Mouse (Mus musculus) kidney, embryonic 14.5 days (tissue): ENCODE measurements at regions not wholly inside any gene's neighbourhood (a gene's known extent, or its start where the extent isn't known, plus 50 kb on each side); places are given as distances from the start of the nearest gene placed in this dataset.

Experiments
- ATAC-seq: fragments of 200-750 bp; cut with Nextera tagmentation; 2 replicates; pipeline ENCODE4 v1.8.0; 2017; ENCODE audit warnings: moderate number of reproducible peaks, mild to moderate bottlenecking, moderate TSS enrichment, moderate library complexity; ENCODE audit not compliant: low FRiP score, low TSS enrichment
- H3K27ac ChIP-seq: fragments of 300-500 bp; sonication (generic); 2 replicates; pipeline ENCODE4 v1.5.1; 2014; ENCODE audit warnings: low read depth, mild to moderate bottlenecking, low read length, moderate library complexity, mixed read lengths
- H3K27me3 ChIP-seq: fragments of 300-500 bp; sonication (generic); 2 replicates; pipeline ENCODE4 v1.6.1; 2014; ENCODE audit warnings: mild to moderate bottlenecking, low read length; ENCODE audit not compliant: control insufficient read depth, insufficient read depth
- H3K36me3 ChIP-seq: fragments of 300-500 bp; sonication (generic); 2 replicates; pipeline ENCODE4 v1.6.1; 2014; ENCODE audit warnings: low read length, mixed read lengths; ENCODE audit not compliant: control insufficient read depth, insufficient read depth
- H3K4me1 ChIP-seq: fragments of 300-500 bp; sonication (generic); 2 replicates; pipeline ENCODE4 v1.6.1; 2014; ENCODE audit warnings: low read length, mixed read lengths; ENCODE audit not compliant: control insufficient read depth, insufficient read depth
- H3K4me2 ChIP-seq: fragments of 300-500 bp; sonication (generic); replicated peaks from 2 replicates; pipeline ENCODE4 v1.6.1; 2014; ENCODE audit warnings: low read depth, mild to moderate bottlenecking, low read length
- H3K4me3 ChIP-seq: fragments of 300-500 bp; sonication (generic); 2 replicates; pipeline ENCODE4 v1.5.1; 2014; ENCODE audit warnings: mild to moderate bottlenecking, low read length
- H3K9ac ChIP-seq: fragments of 300-500 bp; sonication (generic); 2 replicates; pipeline ENCODE4 v1.6.1; 2014; ENCODE audit warnings: low read depth, mild to moderate bottlenecking, low read length, moderate library complexity
- H3K9me3 ChIP-seq: fragments of 300-500 bp; sonication (generic); 2 replicates; pipeline ENCODE4 v1.6.1; 2016; ENCODE audit warnings: low read length; ENCODE audit not compliant: control insufficient read depth
- WGBS: fragments of 180-500 bp; shearing (Covaris S2); extraction: QIAGEN DNeasy Blood & Tissue Kit; methylation state at CpG from one replicate; pipeline ENCODE4 v1.1.7; 2014; 5-methylcytosine and 5-hydroxymethylcytosine counted together

- no peak overlapping the region for H3K4me3 ChIP-seq
- no peaks in the 10 kb centered on the region for H3K9me3 ChIP-seq
- H3K36me3 ChIP-seq, result no peaks in the 10 kb centered on the region
- no peak overlapping the region for H3K27ac ChIP-seq
- H3K4me2 ChIP-seq, result no peak overlapping the region
- no peaks in the 10 kb centered on the region for H3K4me1 ChIP-seq
- no peak overlapping the region for H3K9ac ChIP-seq
- no peak for ATAC-seq
- WGBS, result 54% methylated on average over 2 of the region's 2 CpGs
- no peaks in the 10 kb centered on the region for H3K27me3 ChIP-seq
Measured at GRCm38 (mm10) chr9:113146571-113146970, 561.5 kb downstream of the Pdcd6ip start.

GRCm38 (mm10) chr9:113145036-113145435 is 563.0 kb downstream of the Pdcd6ip start:
- WGBS, result 84% methylated on average over 2 of the region's 2 CpGs
- H3K27me3 ChIP-seq, result no peaks in the 10 kb centered on the region
- no peaks in the 10 kb centered on the region for H3K36me3 ChIP-seq
- no peak overlapping the region for H3K9ac ChIP-seq
- H3K4me1 ChIP-seq, result no peaks in the 10 kb centered on the region
- H3K4me2 ChIP-seq, result no peak overlapping the region
- H3K9me3 ChIP-seq, result no peaks in the 10 kb centered on the region
- H3K27ac ChIP-seq, result no peak overlapping the region
- no peak overlapping the region for H3K4me3 ChIP-seq
- no peak for ATAC-seq

DNA sequence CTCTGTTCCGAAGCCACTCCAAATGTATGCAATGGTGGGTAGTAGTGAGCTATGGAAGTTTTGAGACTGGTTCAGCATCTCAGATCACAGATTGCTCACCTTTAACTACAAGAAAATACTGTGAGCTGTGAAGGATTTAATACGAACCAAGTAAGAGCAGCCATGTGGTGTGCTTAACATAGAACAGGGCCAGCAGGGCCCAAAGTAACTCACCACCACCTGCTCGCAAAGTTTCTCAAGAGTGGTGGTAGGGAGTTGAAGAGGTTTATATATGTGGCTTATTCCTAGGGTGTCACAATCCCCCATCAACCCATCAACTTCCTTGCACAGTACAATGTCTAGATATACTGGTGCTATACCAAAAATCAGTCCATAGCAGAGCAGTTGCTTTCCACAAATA is 573.4 kb downstream of the Pdcd6ip start:
- no peaks in the 10 kb centered on the region for H3K9me3 ChIP-seq
- H3K4me1 ChIP-seq, result no peaks in the 10 kb centered on the region
- H3K27me3 ChIP-seq, result no peaks in the 10 kb centered on the region
- WGBS, result 95% methylated on average over 3 of the region's 3 CpGs
- no peak overlapping the region for H3K4me2 ChIP-seq
- ATAC-seq, result no peak
- H3K4me3 ChIP-seq, result no peak overlapping the region
- H3K36me3 ChIP-seq, result no peaks in the 10 kb centered on the region
- no peak overlapping the region for H3K27ac ChIP-seq
- no peak overlapping the region for H3K9ac ChIP-seq

DNA sequence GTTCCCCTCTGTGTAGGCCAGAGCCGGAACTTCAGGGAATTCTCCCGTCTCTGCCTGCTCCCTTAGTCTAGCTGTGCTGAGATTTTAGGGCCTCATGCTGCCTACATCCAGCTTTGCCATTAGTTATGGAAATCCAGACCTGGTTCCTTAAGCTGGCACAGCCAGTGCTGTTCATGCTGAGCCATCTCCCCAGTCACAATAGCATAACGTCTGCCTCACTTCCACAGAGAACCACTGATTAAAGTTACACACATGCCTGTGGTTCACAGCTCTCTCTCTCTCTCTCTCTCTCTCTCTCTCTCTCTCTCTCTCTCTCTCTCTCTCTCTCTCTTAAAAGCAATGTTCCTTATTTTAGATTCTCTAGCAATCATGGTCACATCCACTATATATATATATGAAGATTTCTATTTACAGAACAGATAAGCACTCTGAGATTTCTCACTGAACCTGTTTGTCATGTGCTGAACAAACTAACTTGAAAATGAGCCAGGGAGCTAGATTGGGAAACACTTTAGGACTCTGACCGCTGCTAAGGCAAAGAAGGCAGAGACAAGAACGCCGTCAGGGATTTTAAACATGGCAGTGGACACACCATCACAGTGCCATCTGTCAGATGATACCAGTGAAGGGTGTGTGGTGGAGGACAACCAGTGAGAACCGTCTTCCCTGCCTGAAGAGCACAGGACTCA is 584.9 kb downstream of the Pdcd6ip start:
- 83% methylated on average over 7 of the region's 7 CpGs for WGBS

DNA sequence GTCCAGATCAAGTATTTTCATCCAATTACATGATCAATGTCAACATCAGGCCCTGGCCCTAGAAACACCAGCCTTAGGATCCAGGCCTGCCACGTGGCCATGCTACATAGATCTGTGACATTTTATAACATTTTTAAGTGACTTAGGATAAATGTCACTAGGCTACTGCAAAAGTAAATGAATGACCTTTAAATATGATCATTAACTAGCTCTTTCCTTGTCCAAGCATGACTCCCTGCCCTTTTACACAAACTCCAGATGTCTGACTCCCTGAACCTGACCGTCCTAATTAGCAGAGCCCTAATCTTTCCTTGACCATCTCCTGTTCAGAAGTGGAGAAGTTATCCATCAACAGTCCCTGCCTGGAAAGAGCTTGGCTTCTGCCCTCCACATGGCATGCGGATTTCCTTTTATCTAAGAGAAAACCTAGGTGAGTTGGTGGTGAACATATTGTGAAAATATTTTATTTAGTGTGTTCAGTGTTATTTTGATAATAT is 585.8 kb downstream of the Pdcd6ip start:
- no peak overlapping the region for H3K27ac ChIP-seq
- no peak overlapping the region for H3K4me3 ChIP-seq
- H3K36me3 ChIP-seq, result no peaks in the 10 kb centered on the region
- no peaks in the 10 kb centered on the region for H3K9me3 ChIP-seq
- no peak overlapping the region for H3K4me2 ChIP-seq
- 45% methylated on average over 3 of the region's 3 CpGs for WGBS
- no peaks in the 10 kb centered on the region for H3K27me3 ChIP-seq
- ATAC-seq, result no peak
- H3K9ac ChIP-seq, result no peak overlapping the region
- no peaks in the 10 kb centered on the region for H3K4me1 ChIP-seq

More for the DNA sequence above, 584.9 kb downstream of the Pdcd6ip start:
- Histone ChIP-seq H3K4me2 (no peak overlapping the region), H3K27me3 (no peaks in the 10 kb centered on the region), H3K36me3 (no peaks in the 10 kb centered on the region), H3K9ac (no peak overlapping the region), H3K4me1 (no peaks in the 10 kb centered on the region), H3K9me3 (no peaks in the 10 kb centered on the region), H3K4me3 (no peak overlapping the region), H3K27ac (no peak overlapping the region)
- no peak for ATAC-seq

- H3K36me3 ChIP-seq, result no peaks in the 10 kb centered on the region
- no peaks in the 10 kb centered on the region for H3K9me3 ChIP-seq
- no peak overlapping the region for H3K9ac ChIP-seq
- H3K4me2 ChIP-seq, result no peak overlapping the region
- no peaks in the 10 kb centered on the region for H3K4me1 ChIP-seq
- no peak overlapping the region for H3K4me3 ChIP-seq
- no peak for ATAC-seq
- H3K27ac ChIP-seq, result no peak overlapping the region
- H3K27me3 ChIP-seq, result no peaks in the 10 kb centered on the region
Measured at GRCm38 (mm10) chr9:113120385-113120784, 587.7 kb downstream of the Pdcd6ip start.

DNA sequence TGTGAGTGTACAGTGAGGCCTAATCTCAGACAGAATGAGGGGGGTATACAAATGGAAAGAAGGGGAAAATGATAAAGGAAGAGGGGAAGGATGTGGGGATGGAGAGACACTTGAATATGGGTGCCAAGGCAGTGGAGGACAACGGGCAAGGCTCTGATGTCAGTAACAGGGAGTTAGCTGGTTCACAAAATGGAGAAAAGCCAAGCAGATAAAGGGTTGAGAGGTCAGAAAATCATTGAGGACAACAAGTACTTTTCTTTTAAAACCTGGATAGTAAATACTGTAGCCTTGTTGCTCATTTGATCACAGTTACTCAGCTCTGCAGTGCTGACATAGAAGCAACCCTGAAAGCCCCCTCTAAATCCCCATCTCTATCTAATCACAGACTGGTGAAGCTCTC is 588.3 kb downstream of the Pdcd6ip start:
- no peak overlapping the region for H3K4me2 ChIP-seq
- no peak overlapping the region for H3K9ac ChIP-seq
- 100% methylated on average over 1 of the region's 1 CpGs for WGBS
- H3K4me3 ChIP-seq, result no peak overlapping the region
- ATAC-seq, result no peak
- no peak overlapping the region for H3K27ac ChIP-seq
- no peaks in the 10 kb centered on the region for H3K9me3 ChIP-seq
- H3K27me3 ChIP-seq, result no peaks in the 10 kb centered on the region
- no peaks in the 10 kb centered on the region for H3K36me3 ChIP-seq
- no peaks in the 10 kb centered on the region for H3K4me1 ChIP-seq

DNA sequence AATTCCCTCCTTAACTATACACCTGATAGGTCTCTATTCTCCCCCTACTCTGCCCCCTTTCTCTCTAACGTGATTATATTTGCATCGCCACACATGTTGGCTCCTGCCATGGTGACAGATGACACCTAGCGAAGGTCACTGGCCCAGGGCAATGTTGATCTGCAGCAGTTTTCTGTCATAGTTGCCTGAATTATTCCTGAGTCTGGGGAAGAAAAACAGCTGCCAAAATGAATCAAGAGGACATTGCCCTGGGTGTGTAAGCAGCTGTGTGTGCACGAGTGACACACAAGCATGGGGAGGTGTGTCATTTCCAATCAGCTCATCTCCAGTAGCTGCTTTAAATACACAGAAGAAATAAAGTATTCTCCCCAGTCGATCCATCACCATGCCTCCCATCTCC is 592.5 kb downstream of the Pdcd6ip start:
- no peak for ATAC-seq
- no peaks in the 10 kb centered on the region for H3K4me1 ChIP-seq
- no peak overlapping the region for H3K27ac ChIP-seq
- H3K9me3 ChIP-seq, result no peaks in the 10 kb centered on the region
- H3K36me3 ChIP-seq, result no peaks in the 10 kb centered on the region
- H3K27me3 ChIP-seq, result no peaks in the 10 kb centered on the region
- H3K4me3 ChIP-seq, result no peak overlapping the region
- H3K4me2 ChIP-seq, result no peak overlapping the region
- 54% methylated on average over 5 of the region's 5 CpGs for WGBS
- H3K9ac ChIP-seq, result no peak overlapping the region

DNA sequence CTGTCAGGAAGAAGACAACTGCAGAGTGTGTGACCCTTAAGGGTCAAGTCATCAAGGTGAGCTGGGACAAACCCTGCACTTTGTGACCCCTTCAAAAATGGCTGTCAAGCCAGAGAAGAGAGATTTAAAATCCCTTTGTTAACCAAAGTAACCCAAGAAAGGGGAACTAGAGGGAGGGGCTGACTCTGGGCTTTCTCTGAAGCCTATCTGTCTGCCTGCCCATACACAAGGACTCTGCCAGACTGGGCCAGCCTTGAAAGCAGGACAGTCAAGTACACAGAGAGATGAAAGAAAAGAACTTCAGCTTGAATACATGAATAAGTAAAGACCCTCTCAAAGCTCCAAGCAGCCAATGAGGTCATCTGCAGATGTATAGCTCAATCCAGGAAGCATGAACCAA is 595.3 kb downstream of the Pdcd6ip start:
- H3K27me3 ChIP-seq, result no peaks in the 10 kb centered on the region
- no peak overlapping the region for H3K4me3 ChIP-seq
- no peak overlapping the region for H3K4me2 ChIP-seq
- H3K4me1 ChIP-seq, result no peaks in the 10 kb centered on the region
- H3K36me3 ChIP-seq, result no peaks in the 10 kb centered on the region
- H3K27ac ChIP-seq, result no peak overlapping the region
- no peak for ATAC-seq
- no peak overlapping the region for H3K9ac ChIP-seq
- no peaks in the 10 kb centered on the region for H3K9me3 ChIP-seq
